Mouse (Mus musculus) hindbrain, embryonic 16.5 days (tissue): ENCODE results near the gene Nr4a3. TPM values are rescaled to one million over a fixed set of nuclear protein-coding genes. Genes with fewer than 3 reads are reported as not detected.
A peak's percentile ranks its signal among the peaks of the same experiment; 100 is the strongest.

Experiments
- ATAC-seq: fragments of 200-750 bp; cut with Nextera tagmentation; 2 replicates; pipeline ENCODE4 v1.8.0; 2017; ENCODE audit warnings: moderate TSS enrichment, moderate library complexity
- H3K27ac ChIP-seq: fragments of 300-500 bp; sonication (generic); 2 replicates; pipeline ENCODE4 v1.5.1; 2014; ENCODE audit warnings: low read depth, mild to moderate bottlenecking, control low read depth, low read length, moderate library complexity
- H3K27me3 ChIP-seq: fragments of 300-500 bp; sonication (generic); replicated peaks from 2 replicates; pipeline ENCODE4 v1.6.1; 2014; ENCODE audit warnings: low read length; ENCODE audit not compliant: control insufficient read depth, insufficient read depth
- H3K36me3 ChIP-seq: fragments of 300-500 bp; sonication (generic); 2 replicates; pipeline ENCODE4 v1.6.1; 2014; ENCODE audit warnings: mild to moderate bottlenecking, low read length, moderate library complexity, mixed read lengths; ENCODE audit not compliant: control insufficient read depth, insufficient read depth
- H3K4me1 ChIP-seq: fragments of 300-500 bp; sonication (generic); 2 replicates; pipeline ENCODE4 v1.6.1; 2014; ENCODE audit warnings: low read depth, low read length; ENCODE audit not compliant: control insufficient read depth, insufficient read depth
- H3K4me2 ChIP-seq: fragments of 300-500 bp; sonication (generic); 2 replicates; pipeline ENCODE4 v1.6.1; 2014; ENCODE audit warnings: mild to moderate bottlenecking, low read length, control low read depth, moderate library complexity
- H3K4me3 ChIP-seq: fragments of 300-500 bp; sonication (generic); 2 replicates; pipeline ENCODE4 v1.5.1; 2014; ENCODE audit warnings: mild to moderate bottlenecking, low read length, control low read depth, moderate library complexity
- H3K9ac ChIP-seq: fragments of 300-500 bp; sonication (generic); 2 replicates; pipeline ENCODE4 v1.6.1; 2014; ENCODE audit warnings: low read depth, mild to moderate bottlenecking, control low read depth, low read length, moderate library complexity
- H3K9me3 ChIP-seq: fragments of 300-500 bp; sonication (generic); 2 replicates; pipeline ENCODE4 v1.6.1; 2014; ENCODE audit warnings: mild to moderate bottlenecking, low read length, moderate library complexity; ENCODE audit not compliant: control insufficient read depth
- WGBS: fragments of 180-500 bp; shearing (Covaris S2); extraction: QIAGEN DNeasy Blood & Tissue Kit; methylation state at CpG from one replicate; pipeline ENCODE4 v1.1.7; 2014; 5-methylcytosine and 5-hydroxymethylcytosine counted together
- polyA plus RNA-seq: library from polyadenylated mRNA; unstranded; fragments of >200 nt; fragmentation: Nextera tagmentation; extraction: Ambion mirVana; gene quantifications from 2 replicates; pipeline ENCODE4 v1.2.1, GENCODE M21; 2015

The Nr4a3 gene
- polyA plus RNA-seq, 1 experiment from 2014 or later, result 0.89 TPM

- H3K4me1 ChIP-seq, result peaks cover 40% of the 10 kb centered on the region
- peak overlapping the region; percentile 99 for H3K4me2 ChIP-seq
- no peak for ATAC-seq
- no peaks in the 10 kb centered on the region for H3K9me3 ChIP-seq
- 0% methylated on average over 33 of the region's 33 CpGs for WGBS
- peak overlapping the region; percentile 85 for H3K4me3 ChIP-seq
- H3K27me3 ChIP-seq, result peaks cover 25% of the 10 kb centered on the region
- H3K27ac ChIP-seq, result no peak overlapping the region; the same call in 1 of the 2 replicates
- peak overlapping the region; percentile 81 for H3K9ac ChIP-seq
- no peaks in the 10 kb centered on the region for H3K36me3 ChIP-seq
These were observed 2.3 kb downstream of the Nr4a3 start for GRCm38 (mm10) chr4:48047136-48047765.

- Histone ChIP-seq H3K4me3 (peak overlapping the region; percentile 85), H3K9ac (peak overlapping the region; percentile 81; the same call in 1 of the 2 replicates), H3K27me3 (peaks cover 29% of the 10 kb centered on the region), H3K4me1 (peaks cover 40% of the 10 kb centered on the region), H3K4me2 (peak overlapping the region; percentile 99), H3K36me3 (no peaks in the 10 kb centered on the region), H3K9me3 (no peaks in the 10 kb centered on the region), H3K27ac (no peak overlapping the region)
- 1% methylated on average over 28 of the region's 30 CpGs for WGBS
- ATAC-seq, result no peak
These were observed 2.9 kb downstream of the Nr4a3 start for GRCm38 (mm10) chr4:48047766-48048371.

GRCm38 (mm10) chr4:48048456-48049315, 3.7 kb downstream of the Nr4a3 start:
- WGBS, result 5% methylated on average over 35 of the region's 35 CpGs
- peaks cover 36% of the 10 kb centered on the region for H3K27me3 ChIP-seq
- no peaks in the 10 kb centered on the region for H3K9me3 ChIP-seq
- H3K4me2 ChIP-seq, result peak overlapping the region; percentile 99
- no peaks in the 10 kb centered on the region for H3K36me3 ChIP-seq
- H3K9ac ChIP-seq, result 0 out of 2 replicates have a peak overlapping the region, but pooled peaks have one; percentile 5
- H3K27ac ChIP-seq, result no peak overlapping the region
- H3K4me3 ChIP-seq, result peak overlapping the region; percentile 85
- peaks cover 40% of the 10 kb centered on the region for H3K4me1 ChIP-seq
- no peak for ATAC-seq

GRCm38 (mm10) chr4:48050020-48050419, 5.1 kb downstream of the Nr4a3 start:
- Histone ChIP-seq H3K9me3 (no peaks in the 10 kb centered on the region), H3K27me3 (peaks cover 36% of the 10 kb centered on the region), H3K4me2 (no peak overlapping the region), H3K4me3 (no peak overlapping the region), H3K4me1 (peaks cover 33% of the 10 kb centered on the region), H3K27ac (no peak overlapping the region), H3K36me3 (no peaks in the 10 kb centered on the region), H3K9ac (no peak overlapping the region)
- WGBS, result 73% methylated on average over 3 of the region's 3 CpGs
- ATAC-seq, result no peak

- Histone ChIP-seq H3K4me1 (peaks cover 33% of the 10 kb centered on the region), H3K27me3 (peaks cover 36% of the 10 kb centered on the region)
These were observed 5.5 kb downstream of the Nr4a3 start for GRCm38 (mm10) chr4:48050442-48050841.

GRCm38 (mm10) chr4:48051086-48051673, 6.2 kb downstream of the Nr4a3 start:
- Histone ChIP-seq H3K36me3 (no peaks in the 10 kb centered on the region), H3K27ac (no peak overlapping the region), H3K4me1 (peaks cover 26% of the 10 kb centered on the region), H3K4me3 (peak overlapping the region; percentile 30), H3K4me2 (peak overlapping the region; percentile 56), H3K9ac (peak overlapping the region; percentile 54), H3K27me3 (peaks cover 36% of the 10 kb centered on the region), H3K9me3 (no peaks in the 10 kb centered on the region)
- no peak for ATAC-seq
- WGBS, result 22% methylated on average over 18 of the region's 19 CpGs

More at GRCm38 (mm10) chr4:48050442-48050841, 5.5 kb downstream of the Nr4a3 start:
- no peak overlapping the region for H3K4me2 ChIP-seq
- no peaks in the 10 kb centered on the region for H3K36me3 ChIP-seq
- ATAC-seq, result no peak
- no peak overlapping the region for H3K9ac ChIP-seq
- H3K9me3 ChIP-seq, result no peaks in the 10 kb centered on the region
- WGBS, result 56% methylated on average over 5 of the region's 5 CpGs
- no peak overlapping the region for H3K27ac ChIP-seq
- H3K4me3 ChIP-seq, result no peak overlapping the region

DNA sequence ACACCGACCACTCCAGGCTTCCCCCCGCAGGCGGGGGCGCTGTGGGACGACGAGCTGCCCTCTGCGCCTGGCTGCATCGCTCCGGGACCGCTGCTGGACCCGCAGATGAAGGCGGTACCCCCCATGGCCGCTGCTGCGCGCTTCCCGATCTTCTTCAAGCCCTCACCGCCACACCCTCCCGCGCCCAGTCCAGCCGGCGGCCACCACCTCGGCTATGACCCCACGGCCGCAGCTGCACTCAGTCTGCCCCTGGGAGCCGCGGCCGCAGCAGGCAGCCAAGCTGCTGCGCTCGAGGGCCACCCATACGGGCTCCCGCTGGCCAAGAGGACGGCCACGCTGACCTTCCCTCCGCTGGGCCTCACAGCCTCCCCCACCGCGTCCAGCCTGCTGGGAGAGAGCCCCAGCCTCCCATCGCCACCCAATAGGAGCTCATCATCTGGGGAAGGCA, 6.7 kb downstream of the Nr4a3 start:
- H3K9ac ChIP-seq, result peak overlapping the region; percentile 54
- no peaks in the 10 kb centered on the region for H3K9me3 ChIP-seq
- no peaks in the 10 kb centered on the region for H3K36me3 ChIP-seq
- peaks cover 36% of the 10 kb centered on the region for H3K27me3 ChIP-seq
- WGBS, result 3% methylated on average over 37 of the region's 37 CpGs
- no peak overlapping the region for H3K27ac ChIP-seq
- H3K4me3 ChIP-seq, result peak overlapping the region; percentile 30
- ATAC-seq, result no peak
- H3K4me1 ChIP-seq, result peaks cover 21% of the 10 kb centered on the region
- H3K4me2 ChIP-seq, result peak overlapping the region; percentile 56

DNA sequence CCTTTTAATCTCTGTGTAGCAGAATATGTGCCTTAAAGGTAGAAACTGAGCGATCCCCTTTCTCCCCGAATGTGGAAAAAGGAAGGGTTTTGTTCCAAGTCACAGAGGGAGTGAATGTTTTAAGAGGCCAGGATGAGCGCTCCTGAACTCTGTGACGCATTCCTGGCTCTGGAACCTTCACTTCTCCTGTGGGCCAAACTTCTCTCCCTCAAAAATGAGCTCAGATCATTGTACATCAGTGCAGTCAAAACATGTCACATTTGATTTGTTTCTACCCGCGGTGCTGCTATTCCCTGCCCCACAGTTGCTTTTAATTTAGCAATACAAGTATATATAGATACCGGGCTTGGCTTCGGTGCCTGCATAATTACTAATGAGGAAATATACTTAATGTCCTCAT, 16.8 kb downstream of the Nr4a3 start:
- no peak overlapping the region for H3K9ac ChIP-seq
- no peak overlapping the region for H3K4me2 ChIP-seq
- 77% methylated on average over 8 of the region's 8 CpGs for WGBS
- no peaks in the 10 kb centered on the region for H3K27me3 ChIP-seq
- no peaks in the 10 kb centered on the region for H3K9me3 ChIP-seq
- ATAC-seq, result no peak
- no peak overlapping the region for H3K4me3 ChIP-seq
- H3K27ac ChIP-seq, result no peak overlapping the region
- no peaks in the 10 kb centered on the region for H3K36me3 ChIP-seq
- H3K4me1 ChIP-seq, result no peaks in the 10 kb centered on the region
